Mouse (Mus musculus): ENCODE measurements around the gene Necab2. TPM values are rescaled to one million over a fixed set of nuclear protein-coding genes. Genes with fewer than 3 reads are reported as not detected.

Necab2 gene
- total and polyA plus RNA-seq, 2 experiments from 2014 or later = 56.1 to 58.5 TPM

DNA sequence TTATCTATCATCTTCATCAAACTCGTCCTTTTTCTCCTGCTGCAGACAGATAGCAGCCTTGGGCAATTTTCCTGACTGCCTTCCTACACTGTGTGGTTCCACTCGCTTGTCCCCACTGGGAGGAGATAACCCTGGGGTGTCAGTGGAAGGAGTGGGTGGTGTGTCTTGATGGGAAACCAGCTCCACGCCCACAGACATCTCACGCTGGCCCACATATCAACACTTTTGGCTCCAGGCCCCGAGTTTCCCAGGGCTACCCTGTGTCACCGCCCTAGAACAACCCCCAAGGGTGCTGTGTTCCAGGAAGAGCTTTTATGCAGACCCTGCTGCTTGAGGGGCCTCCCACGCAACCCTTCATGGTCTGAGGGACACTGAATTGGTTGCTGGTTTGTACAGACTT is 17.2 kb downstream of the Necab2 start:
- no peak overlapping the region for H3K27ac ChIP-seq (ENCODE audit: low read depth, low read length)
- no peak for TF ChIP-seq CTCF (IDR thresholded peaks at IDR 0.05; ENCODE audit: low read depth)
- H3K27me3 ChIP-seq (ENCODE audit: insufficient read depth, low read length) = no peaks in the 10 kb centered on the region
- no peak overlapping the region for H3K9ac ChIP-seq
- no peaks in the 10 kb centered on the region for H3K36me3 ChIP-seq (ENCODE audit: insufficient read depth)
- H3K4me2 ChIP-seq (ENCODE audit: low read depth) = no peak overlapping the region
- DNase-seq = no peak
- peaks cover 16% of the 10 kb centered on the region for H3K4me1 ChIP-seq (ENCODE audit: insufficient read depth)
- no peak overlapping the region for H3K4me3 ChIP-seq (ENCODE audit: low read depth, low read length)
- 38% methylated on average over 7 of the region's 7 CpGs for WGBS
- no peak for ATAC-seq
- no peaks in the 10 kb centered on the region for H3K9me3 ChIP-seq (ENCODE audit: low read length)

DNA sequence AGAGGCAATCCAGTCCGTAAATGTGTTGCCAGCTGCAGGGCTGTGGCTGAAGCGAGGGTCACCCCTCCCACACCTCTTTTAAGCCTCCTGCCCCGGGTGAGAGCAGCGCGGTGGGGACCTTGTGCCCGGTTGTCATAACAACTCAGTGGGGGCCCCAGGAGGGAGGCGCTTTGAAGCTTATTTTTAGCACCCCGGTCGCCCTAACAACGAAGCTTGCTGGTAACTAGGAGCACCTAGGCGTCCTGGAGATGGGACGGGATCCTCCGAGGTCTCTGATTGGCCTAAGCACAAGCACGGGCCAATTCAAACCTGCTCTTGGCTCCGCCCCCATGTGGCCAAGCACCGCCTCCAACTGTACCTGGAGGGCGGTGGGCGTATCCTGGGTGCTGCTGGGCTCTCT is 19.6 kb downstream of the Necab2 start:
- H3K4me3 ChIP-seq (ENCODE audit: low read depth, low read length) = no peak overlapping the region
- 0 out of 2 replicates have a peak overlapping the region, but pooled peaks have one; percentile 22 for H3K9ac ChIP-seq
- WGBS = 4% methylated on average over 18 of the region's 18 CpGs
- peak overlapping the region; percentile 42 for H3K4me2 ChIP-seq (ENCODE audit: low read depth)
- H3K9me3 ChIP-seq (ENCODE audit: low read length) = no peaks in the 10 kb centered on the region
- TF ChIP-seq CTCF (IDR thresholded peaks at IDR 0.05; ENCODE audit: low read depth) = no peak
- no peak overlapping the region for H3K27ac ChIP-seq (ENCODE audit: low read depth, low read length)
- H3K4me1 ChIP-seq (ENCODE audit: insufficient read depth) = peaks cover 16% of the 10 kb centered on the region
- ATAC-seq = peak; percentile 91
- no peaks in the 10 kb centered on the region for H3K27me3 ChIP-seq (ENCODE audit: insufficient read depth, low read length)
- peak; percentile 79 for DNase-seq
- no peaks in the 10 kb centered on the region for H3K36me3 ChIP-seq (ENCODE audit: insufficient read depth)

DNA sequence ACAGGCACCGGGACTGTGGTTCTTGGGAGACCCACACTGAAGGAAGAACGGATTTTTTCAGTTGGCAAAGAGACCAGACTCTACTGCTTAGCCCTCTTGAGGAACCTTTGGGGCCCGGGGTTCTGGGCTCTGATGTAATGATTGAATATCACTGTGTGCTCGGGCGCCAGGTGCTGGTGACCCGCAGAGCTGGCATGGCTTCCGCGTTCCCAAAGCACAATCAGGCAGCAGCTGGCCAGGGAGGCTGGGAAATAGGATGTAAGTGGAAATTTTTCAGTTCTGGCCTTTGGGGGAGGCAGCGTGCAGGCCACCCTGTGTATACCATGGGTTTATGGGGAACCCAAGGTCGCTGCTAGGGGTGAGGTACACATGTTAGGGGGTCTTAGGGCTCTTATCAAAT is 20.3 kb downstream of the Necab2 start:
- DNase-seq (no peak), ATAC-seq (no peak)
- H3K4me1 ChIP-seq (ENCODE audit: insufficient read depth) = peaks cover 16% of the 10 kb centered on the region
- no peak overlapping the region for H3K4me2 ChIP-seq (ENCODE audit: low read depth)
- peak overlapping the region; percentile 29; the same call in 1 of the 2 replicates for H3K27ac ChIP-seq (ENCODE audit: low read depth, low read length)
- no peaks in the 10 kb centered on the region for H3K36me3 ChIP-seq (ENCODE audit: insufficient read depth)
- no peak overlapping the region for H3K9ac ChIP-seq
- no peak for TF ChIP-seq CTCF (IDR thresholded peaks at IDR 0.05; ENCODE audit: low read depth)
- H3K27me3 ChIP-seq (ENCODE audit: insufficient read depth, low read length) = no peaks in the 10 kb centered on the region
- no peak overlapping the region for H3K4me3 ChIP-seq (ENCODE audit: low read depth, low read length)
- H3K9me3 ChIP-seq (ENCODE audit: low read length) = no peaks in the 10 kb centered on the region
- 62% methylated on average over 10 of the region's 10 CpGs for WGBS

DNA sequence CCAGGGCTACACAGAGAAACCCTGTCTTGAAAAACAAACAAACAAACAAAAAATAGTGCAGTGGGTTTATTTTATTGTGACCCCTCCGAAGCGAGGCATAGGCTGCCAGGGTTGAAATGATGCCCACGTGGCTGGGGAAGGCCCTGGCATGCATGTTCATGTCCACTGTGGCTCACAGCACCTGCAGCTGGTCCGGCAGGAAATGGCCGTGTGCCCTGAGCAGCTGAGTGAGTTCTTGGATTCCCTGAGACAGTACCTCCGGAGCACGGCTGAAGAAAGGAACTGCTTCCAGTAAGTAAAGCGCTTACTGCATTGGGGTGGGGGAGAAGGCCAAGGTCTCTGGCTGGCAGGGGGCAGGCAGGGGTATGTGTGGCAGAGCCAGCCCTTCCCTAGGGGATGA is 21.6 kb downstream of the Necab2 start:
- Histone ChIP-seq H3K9me3 (ENCODE audit: low read length) (no peaks in the 10 kb centered on the region), H3K27me3 (ENCODE audit: insufficient read depth, low read length) (no peaks in the 10 kb centered on the region), H3K9ac (no peak overlapping the region), H3K4me3 (ENCODE audit: low read depth, low read length) (no peak overlapping the region), H3K4me2 (ENCODE audit: low read depth) (no peak overlapping the region), H3K27ac (ENCODE audit: low read depth, low read length) (no peak overlapping the region), H3K36me3 (ENCODE audit: insufficient read depth) (no peaks in the 10 kb centered on the region), H3K4me1 (ENCODE audit: insufficient read depth) (peaks cover 16% of the 10 kb centered on the region)
- WGBS = 81% methylated on average over 8 of the region's 8 CpGs
- DNase-seq (no peak), ATAC-seq (no peak)
- no peak for TF ChIP-seq CTCF (IDR thresholded peaks at IDR 0.05; ENCODE audit: low read depth)

DNA sequence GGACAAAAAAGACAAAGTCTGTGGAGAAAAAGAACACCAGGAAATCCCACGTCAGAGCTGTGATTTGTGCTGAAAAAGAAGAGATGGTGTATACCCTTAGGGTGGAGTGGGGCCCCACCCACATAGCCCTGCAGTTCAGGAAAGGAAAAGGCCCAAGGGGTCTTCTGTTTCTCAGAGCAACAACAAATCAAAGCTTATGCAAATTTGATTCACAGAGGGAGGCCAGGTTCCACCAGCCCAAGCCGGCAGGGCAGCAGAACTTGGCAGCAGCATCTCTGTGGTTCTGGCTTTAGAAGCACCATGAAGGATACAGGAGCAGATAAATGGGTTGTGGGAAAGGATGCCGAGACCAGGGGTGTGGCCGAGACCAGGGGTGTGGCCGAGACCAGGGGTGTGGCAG is 32.2 kb downstream of the Necab2 start:
- Histone ChIP-seq H3K4me2 (ENCODE audit: low read depth) (no peak overlapping the region), H3K27ac (ENCODE audit: low read depth, low read length) (no peak overlapping the region), H3K9me3 (ENCODE audit: low read length) (no peaks in the 10 kb centered on the region), H3K36me3 (ENCODE audit: insufficient read depth) (no peaks in the 10 kb centered on the region), H3K4me3 (ENCODE audit: low read depth, low read length) (no peak overlapping the region), H3K9ac (no peak overlapping the region), H3K27me3 (ENCODE audit: insufficient read depth, low read length) (no peaks in the 10 kb centered on the region), H3K4me1 (ENCODE audit: insufficient read depth) (no peaks in the 10 kb centered on the region)
- no peak for DNase-seq
- no peak for ATAC-seq
- no peak for TF ChIP-seq CTCF (IDR thresholded peaks at IDR 0.05; ENCODE audit: low read depth)
- 26% methylated on average over 5 of the region's 5 CpGs for WGBS

DNA sequence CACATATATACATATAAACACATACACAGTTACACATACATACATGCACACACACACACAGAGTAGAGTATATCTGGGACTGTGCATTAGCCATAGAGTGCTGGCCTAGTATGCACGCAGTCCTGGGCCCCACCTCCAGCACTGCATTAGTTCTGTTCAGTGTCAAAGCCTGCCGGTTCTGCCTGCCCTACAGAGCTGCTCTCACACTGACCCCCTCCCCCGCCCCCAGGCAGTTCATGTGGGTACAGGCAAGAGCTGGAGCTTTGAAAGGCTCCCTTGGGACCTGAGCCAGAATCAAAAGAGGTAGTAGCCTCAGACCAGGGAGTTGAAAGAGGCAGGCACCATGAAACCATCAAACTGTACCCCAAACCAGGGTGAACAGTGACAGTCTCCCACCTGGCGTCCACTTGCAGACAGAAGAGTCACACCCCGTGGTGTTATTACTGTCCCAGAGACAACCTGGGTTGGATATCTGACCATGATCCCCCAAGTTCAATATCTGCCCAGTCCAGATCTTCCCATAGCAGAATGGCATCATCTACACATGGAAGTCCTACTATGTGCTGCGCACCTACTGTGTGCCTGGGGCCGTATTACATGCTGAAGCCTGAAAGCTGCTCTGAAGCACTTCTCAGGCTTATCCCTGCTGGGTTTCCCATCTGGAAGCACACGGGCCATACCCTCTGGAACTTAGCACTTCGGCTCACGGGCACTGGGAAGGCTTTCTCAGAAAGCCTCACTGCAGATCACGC is 37.8 kb downstream of the Necab2 start:
- WGBS = 88% methylated on average over 11 of the region's 11 CpGs
- Histone ChIP-seq H3K9me3 (ENCODE audit: low read length) (no peaks in the 10 kb centered on the region), H3K27ac (ENCODE audit: low read depth, low read length) (no peak overlapping the region), H3K4me1 (ENCODE audit: insufficient read depth) (no peaks in the 10 kb centered on the region), H3K36me3 (ENCODE audit: insufficient read depth) (no peaks in the 10 kb centered on the region), H3K27me3 (ENCODE audit: insufficient read depth, low read length) (no peaks in the 10 kb centered on the region), H3K4me3 (ENCODE audit: low read depth, low read length) (no peak overlapping the region), H3K9ac (no peak overlapping the region), H3K4me2 (ENCODE audit: low read depth) (no peak overlapping the region)
- TF ChIP-seq CTCF (IDR thresholded peaks at IDR 0.05; ENCODE audit: low read depth) = no peak
- DNase-seq = no peak
- no peak for ATAC-seq

DNA sequence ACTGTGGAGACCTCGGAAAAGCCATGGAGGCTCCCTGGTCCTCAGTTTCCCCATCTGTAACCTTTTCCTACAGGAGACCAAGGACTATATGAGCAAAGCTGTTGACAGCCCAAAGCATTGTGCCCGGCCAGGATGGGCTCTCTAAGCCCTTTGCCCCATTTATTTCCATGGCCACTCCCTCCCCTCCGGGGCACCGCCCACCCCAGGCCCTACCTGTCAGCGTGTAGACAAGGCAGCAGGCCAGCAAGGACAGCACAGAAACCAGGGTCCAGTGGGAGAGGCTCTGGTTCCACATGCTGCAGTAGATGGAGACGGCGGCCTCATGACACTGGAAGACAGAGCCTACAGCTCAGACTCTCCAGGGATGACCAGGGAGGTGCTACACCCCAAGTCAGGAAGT is 40.6 kb downstream of the Necab2 start:
- no peaks in the 10 kb centered on the region for H3K27me3 ChIP-seq (ENCODE audit: insufficient read depth, low read length)
- no peaks in the 10 kb centered on the region for H3K9me3 ChIP-seq (ENCODE audit: low read length)
- DNase-seq (no peak), ATAC-seq (no peak)
- 81% methylated on average over 7 of the region's 7 CpGs for WGBS
- TF ChIP-seq CTCF (IDR thresholded peaks at IDR 0.05; ENCODE audit: low read depth) = no peak
- no peak overlapping the region for H3K4me2 ChIP-seq (ENCODE audit: low read depth)
- H3K4me1 ChIP-seq (ENCODE audit: insufficient read depth) = no peaks in the 10 kb centered on the region
- H3K36me3 ChIP-seq (ENCODE audit: insufficient read depth) = no peaks in the 10 kb centered on the region
- no peak overlapping the region for H3K9ac ChIP-seq
- H3K4me3 ChIP-seq (ENCODE audit: low read depth, low read length) = no peak overlapping the region
- no peak overlapping the region for H3K27ac ChIP-seq (ENCODE audit: low read depth, low read length)

All from forebrain, postnatal 0 days (tissue).